Mouse (Mus musculus) monocyte, adult 5-6 weeks (primary cell): ENCODE data around the gene Frs2. TPM values are rescaled to one million over a fixed set of nuclear protein-coding genes. Genes with fewer than 3 reads are reported as not detected.
"Not testable (repeated sequence)": the region's sequence is repeated elsewhere in the genome, so short reads cannot be mapped to it uniquely, and the experiment has no call there.

Experiments used
- ATAC-seq: fragments of 153-309, 156-312 bp; replicated peaks from 2 replicates; pipeline ENCODE4 v1.8.0; 2017; ENCODE audit warnings: mild to moderate bottlenecking; ENCODE audit not compliant: low TSS enrichment, insufficient number of reproducible peaks, severe bottlenecking, poor library complexity, low FRiP score
- total RNA-seq: library from RNA; stranded (forward); fragments of 200-1000, 200-491, 200-594 nt; gene quantifications from 3 replicates; pipeline ENCODE4 v1.2.3, GENCODE M21; 2017

Gene Frs2
- total RNA-seq, 1 experiment from 2014 or later = 12.1 TPM

DNA sequence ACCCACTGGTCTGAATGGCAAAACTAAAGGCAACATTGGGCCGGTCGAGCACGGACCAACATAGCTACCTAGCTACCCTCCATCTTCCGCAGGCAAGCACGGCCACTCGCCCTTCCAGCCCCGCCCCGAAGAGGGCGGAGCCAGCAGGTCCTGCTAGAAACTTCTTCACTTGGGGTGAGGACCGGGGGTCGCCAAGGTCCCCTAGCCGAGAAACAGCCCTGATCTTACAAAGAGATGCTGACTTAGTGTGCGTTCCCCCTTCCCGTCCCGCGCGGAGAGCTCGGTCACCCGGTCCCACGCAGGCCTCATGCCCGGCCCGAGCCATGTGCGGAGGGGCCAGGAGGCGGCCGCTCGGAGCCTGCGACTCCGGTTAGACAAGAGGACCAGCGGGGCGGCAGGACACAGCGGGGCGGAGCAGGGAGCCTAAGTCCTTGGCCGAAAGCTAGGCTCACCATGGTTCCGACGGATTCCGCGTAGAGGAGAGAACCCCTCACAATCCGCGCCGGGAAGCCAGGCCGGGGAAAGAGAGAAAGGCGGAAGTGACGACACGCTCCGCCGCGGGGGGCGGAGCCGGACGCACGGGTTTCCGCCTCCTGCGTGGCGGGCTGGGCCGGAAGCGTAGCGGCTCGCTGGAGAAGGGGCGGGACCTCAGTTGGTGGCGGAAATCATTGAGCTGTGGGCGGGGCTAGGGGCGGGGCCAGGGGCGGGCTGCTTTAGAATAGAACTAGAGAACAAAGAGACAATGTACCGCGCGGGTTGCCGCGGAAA is 84.9 kb downstream of the Frs2 start, which contains the start of gene Cct2:
TSS of gene Cct2 (minus strand) at position 561 of the 768 bp plus-strand sequence.
- ATAC-seq = peak; percentile 92

- ATAC-seq = 0 out of 2 replicates have a peak, but pooled peaks have one; percentile 4
These were observed 85.5 kb downstream of the Frs2 start for GRCm38 (mm10) chr10:117062894-117063253.

DNA sequence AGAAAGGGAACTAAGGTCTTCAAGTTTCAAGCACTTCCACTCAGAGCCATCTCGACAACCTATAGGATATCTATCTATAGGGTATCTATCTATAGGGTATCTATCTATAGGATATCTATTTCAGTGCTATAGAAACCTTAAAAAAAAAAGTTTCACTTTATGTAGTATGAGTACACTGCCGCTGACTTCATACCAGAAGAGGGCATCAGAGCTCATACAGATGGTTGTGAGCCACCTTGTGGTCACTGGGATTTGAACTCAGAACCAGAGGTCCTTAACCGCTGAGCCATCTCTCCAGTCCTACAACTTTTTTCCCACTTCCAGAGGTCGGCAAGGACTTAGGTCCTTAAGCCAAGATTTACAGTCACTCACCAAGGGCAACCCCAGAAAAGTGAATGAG is 92.7 kb downstream of the Frs2 start:
- ATAC-seq = no peak

GRCm38 (mm10) chr10:117049961-117050597 is 98.3 kb downstream of the Frs2 start:
- ATAC-seq = no peak

DNA sequence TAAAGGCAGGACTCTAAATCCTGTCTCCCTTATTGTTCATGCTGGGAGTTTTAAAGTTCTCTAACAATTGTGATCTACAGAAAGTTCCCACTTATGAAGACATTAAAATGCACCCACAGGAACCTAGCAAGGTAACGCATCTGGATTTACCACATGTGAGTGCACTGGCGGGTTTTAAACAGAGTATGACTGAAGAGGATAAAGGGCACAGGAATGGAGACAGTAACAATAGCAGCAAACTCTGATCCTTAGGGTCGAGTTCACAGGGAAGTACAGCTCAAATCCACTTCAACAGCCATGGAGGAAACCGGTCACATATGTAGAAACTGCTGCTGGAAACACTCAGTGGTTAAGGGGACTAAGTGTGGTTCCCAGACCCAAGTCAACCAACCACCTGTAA is 99.1 kb downstream of the Frs2 start:
- ATAC-seq = no peak

DNA sequence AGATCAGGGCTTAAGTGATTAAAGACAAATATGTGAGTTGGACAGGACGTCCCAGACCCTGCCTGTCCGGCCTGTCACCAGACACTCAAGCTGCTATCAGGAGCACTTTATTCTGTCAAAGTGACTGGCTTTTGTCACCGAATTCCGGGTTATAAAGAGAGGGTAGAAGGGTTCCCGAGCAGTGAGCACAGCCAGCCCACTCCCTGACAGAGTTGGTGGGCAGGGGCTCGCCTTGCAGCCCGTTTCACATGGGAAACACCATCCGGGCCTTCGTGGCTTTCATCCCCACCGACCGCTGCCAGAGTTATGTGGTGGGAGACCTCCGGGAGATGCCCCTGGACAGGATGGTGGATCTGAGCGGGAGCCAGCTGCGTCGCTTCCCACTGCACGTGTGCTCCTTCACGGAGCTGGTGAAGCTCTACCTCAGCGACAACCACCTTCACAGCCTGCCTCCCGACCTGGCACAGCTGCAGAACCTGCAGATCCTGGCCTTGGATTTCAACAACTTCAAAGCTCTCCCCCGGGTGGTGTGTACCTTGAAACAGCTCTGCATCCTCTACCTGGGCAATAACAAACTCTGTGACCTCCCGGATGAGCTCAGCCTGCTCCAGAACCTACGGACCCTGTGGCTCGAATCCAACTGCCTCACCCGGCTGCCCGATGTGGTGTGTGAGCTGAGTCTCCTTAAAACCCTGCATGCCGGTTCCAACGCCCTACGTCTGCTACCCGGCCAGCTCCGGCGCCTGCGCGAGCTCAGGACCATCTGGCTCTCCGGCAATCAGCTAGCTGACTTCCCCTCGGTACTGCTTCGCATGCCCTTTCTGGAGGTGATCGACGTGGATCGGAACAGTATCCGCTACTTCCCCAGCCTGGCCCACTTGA is 102.9 kb downstream of the Frs2 start, which contains the start of gene Lrrc10:
TSS of gene Lrrc10 (plus strand) at position 167 of the 882 bp plus-strand sequence.
- no peak for ATAC-seq

DNA sequence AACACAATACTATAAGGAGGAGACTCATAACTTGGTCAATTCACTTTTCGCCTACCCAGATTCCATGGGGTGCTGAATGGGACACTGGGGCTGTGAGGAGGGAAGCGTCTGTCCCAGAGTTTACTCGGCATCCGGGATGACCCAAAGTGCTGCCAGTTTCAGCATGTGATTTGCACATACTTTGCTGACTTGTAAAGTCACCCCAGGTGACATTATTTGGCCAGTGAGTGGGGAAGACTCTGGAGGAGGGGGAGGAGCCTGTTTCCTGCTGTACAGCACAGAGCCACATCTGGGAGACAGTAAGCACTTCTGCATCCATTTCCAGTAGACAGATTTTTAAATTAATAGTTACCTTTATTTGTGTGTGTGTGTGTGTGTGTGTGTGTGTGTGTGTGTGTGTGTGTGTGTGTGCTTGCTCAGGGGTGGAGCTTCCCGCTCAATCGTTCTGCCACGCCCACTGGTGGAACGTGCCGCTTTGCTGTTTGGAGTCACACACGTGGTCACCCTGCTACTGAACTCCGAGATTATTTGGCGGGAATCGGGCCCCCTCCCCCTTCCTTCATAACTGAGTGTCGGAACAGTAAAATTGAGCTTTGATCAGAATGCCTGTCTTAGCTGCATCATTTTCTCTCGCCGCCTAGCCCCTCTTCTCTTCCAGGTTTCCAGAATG is 104.7 kb downstream of the Frs2 start:
- ATAC-seq = not testable (repeated sequence)

- ATAC-seq = no peak
These were observed 106.0 kb downstream of the Frs2 start for GRCm38 (mm10) chr10:117042295-117042694.

DNA sequence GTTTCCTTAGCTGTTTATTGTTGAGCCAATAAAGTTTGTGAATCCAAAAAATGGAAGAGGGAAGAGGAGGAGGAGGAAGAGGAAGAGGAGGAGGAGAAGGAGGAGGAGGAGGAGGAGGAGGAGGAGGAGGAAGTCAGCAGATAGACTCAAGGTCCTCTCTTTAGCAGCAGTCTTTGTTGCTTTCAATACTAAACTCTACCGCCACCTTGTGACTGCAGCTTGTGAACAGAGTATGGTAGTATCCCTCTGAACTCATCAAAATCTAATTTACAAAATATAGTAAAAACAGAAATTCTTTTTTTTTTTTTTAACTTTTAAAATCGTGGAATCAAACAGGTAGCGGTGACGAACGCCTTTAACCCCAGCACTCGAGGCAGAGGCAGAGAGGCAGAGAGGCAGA is 108.0 kb downstream of the Frs2 start:
- no peak for ATAC-seq

DNA sequence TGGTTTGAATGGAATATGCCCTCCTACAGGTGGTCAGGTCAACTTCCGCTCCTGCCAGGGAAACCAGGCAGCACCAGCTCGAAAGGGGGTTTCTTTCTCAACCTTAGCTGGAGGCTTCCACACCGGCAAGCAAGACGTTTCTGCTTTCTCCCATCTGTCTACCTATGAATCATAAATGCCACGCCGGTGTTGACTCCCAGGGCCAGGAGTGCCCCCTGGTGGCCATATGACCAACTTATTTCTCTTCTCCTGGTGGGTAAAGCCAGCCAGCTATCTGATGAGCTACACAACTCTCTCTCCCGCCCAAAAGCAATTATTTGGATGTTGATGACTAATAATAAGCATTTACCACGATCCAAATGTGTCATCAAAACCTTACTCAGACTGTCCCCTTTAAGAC is 114.5 kb downstream of the Frs2 start:
- ATAC-seq = peak; percentile 70; the same call in 1 of the 2 replicates

DNA sequence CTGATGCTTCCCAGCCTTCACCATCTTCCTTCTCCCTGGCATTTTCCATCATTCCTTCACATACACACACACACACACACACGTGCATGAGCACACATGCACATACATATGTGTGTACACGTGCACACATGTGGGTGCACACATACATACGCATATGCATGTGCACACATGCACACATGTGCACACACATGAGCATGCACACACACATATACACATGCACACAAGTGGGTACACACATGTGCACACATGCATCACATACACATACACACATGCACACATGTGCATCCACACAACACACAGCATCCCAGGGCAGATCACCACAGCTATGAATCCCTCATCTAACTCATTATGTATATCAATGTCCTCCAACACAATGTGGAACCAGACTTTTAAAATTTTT is 117.2 kb downstream of the Frs2 start:
- no peak for ATAC-seq

- no peak for ATAC-seq
These were observed 122.2 kb downstream of the Frs2 start for GRCm38 (mm10) chr10:117026176-117026575.

GRCm38 (mm10) chr10:117025776-117026175 is 122.6 kb downstream of the Frs2 start:
- not testable (repeated sequence) for ATAC-seq

- ATAC-seq = no peak
These were observed 124.6 kb downstream of the Frs2 start for GRCm38 (mm10) chr10:117023693-117024092.

- ATAC-seq = no peak
These were observed 127.1 kb downstream of the Frs2 start for GRCm38 (mm10) chr10:117021020-117021754.
